Mouse (Mus musculus) natural killer cell, adult 2 months (primary cell): Measurements from ENCODE around the gene Scd3.

Source experiments
- DNase-seq, 2 experiments: peaks; one replicate each; pipeline ENCODE4 v3.0.0; 2022; ENCODE audit warnings: low spot score in 2 of 2

Gene Scd3

DNA sequence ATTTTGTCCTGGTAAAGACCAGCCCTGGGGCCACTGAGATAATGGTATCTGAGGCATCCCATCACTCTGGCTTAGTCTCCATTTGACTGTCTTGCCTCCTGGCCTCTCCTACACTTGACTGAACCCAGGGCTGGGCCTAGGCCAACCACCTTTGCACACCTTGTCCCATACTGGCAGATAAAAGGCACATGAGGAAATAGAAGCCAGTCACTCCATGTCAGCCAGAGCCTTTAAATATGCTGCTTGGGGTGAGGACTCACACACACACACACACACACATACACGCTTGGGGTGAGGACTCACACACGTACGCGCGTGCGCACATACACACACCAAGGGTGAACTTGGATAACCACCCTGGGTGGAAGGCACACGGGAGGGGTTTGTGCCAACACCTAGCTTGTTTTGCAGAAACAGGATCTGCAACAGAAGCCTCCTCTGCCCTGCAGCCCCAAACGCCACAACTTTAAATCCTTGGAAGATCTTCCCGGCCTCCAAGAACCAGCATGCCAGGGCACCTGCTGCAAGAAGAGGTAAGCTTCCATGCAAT lies at the start of gene Scd3:
Gene Scd3 (plus strand): TSS at position 255 of the 550 bp plus-strand sequence.
- DNase-seq: no peak

DNA sequence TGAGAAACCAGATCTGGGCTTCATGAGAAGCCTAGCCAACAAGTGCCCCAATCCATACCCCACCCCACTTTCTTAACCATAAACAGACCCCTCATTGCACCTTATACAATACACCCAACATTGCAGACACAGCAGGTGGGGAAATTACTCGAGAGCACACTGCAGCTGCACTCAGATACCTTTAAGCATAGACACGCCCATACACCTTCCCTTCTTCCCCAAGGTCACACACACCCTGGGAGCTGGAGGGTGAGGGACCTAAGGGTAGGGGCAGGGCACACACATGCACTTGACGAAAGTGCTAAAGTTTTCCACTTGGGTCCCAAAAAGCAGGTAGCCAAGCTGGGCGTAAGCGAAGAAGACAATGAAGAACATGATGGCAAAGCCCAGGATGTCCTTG lies 49.3 kb upstream of the Scd3 start:
- no peak for DNase-seq

DNA sequence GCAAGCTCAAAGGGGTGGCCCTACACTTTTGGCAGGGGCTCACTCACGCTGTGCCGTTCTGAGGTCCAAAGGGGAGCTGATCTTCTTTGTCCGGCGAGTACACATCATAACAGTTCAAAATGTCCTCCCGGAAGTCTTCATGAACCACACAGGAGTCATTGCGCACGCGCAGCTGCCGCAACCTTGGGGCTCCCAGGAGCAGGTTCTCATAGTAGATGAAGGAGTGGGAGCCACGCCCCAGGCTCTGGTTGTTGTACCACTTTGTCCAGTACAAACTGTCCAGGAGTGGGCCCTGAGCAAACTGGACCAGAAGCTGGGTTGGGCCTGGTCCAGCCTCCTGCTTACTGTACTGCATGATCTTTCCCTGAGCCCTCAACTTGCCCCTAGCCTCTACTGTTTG lies 46.1 kb upstream of the Scd3 start:
- DNase-seq: no peak

DNA sequence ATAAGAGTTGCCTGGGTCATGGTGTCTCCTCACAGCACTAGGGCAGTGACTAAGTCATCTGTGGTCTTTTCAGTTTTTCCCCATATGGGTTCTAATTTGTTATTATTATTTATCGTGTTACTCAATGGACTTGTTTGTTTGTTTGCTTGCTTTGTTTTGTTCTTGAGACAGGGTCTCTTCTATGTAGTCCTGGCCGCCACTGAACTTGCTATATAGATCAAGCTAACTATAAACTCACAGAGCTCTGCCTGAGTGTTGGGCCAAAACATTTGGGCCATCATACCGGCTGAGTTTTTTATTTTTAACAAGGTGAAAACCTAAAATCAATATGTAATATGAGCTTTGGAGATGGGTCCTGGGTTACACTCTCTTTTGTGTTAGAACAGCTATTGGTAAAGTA lies 43.7 kb upstream of the Scd3 start:
- no peak for DNase-seq

DNA sequence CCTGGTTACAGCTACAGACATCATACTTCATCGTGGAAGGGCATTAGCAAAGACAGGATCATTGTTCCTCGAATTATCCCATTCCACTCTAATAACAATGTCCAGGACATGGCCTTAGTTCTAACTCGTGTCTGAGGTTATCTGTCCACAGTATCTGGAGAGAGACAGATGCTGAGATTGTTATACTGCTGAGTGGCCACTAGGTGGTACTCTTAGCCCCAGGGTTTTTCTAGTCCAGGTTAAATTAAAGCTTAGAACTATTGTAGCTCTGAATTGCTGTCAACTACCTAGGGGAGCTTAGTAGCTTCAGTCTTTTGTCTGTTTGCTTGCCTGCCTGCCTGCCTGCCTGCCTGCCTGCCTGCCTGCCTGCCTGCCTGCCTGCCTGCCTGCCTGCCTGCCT lies 41.6 kb upstream of the Scd3 start:
- DNase-seq: no peak

DNA sequence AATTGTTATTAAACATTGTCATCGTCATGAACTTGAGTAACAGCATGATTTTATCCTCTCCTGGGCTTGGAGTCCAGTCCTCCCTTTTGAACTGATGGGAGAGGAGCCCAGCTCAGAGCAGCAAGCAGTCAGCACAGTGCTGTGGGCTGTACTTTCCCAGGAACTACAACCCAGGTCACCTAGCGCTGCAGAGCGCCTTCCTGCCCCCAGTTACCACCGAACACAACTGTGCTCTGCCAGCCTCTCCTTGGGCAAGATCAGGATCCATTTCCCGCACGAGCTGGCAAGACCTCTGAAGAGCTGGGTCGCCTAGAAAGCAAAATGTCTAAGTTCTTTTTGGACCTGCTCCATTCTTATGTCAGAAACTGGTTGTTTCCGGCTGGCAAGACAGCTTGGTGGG lies 28.2 kb upstream of the Scd3 start:
- no peak for DNase-seq

DNA sequence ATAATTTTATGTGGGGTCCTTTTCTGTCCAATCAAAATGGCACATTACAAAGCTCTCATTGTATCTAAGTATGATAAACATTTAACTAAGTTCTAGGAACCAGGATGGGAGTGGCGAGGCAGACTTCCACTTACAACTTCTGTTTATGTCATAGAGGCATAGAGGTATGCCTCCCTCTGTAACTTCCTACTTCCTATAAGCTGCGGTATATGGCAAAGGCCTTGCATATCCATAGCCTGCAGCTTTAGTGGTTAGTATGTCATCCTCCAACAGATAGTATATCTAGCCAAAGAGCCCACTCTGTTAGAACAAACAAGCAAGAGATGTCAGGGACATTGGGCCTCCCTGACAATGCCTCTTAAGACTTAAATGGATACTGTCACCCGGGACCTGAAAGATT lies 26.3 kb upstream of the Scd3 start:
- no peak for DNase-seq

DNA sequence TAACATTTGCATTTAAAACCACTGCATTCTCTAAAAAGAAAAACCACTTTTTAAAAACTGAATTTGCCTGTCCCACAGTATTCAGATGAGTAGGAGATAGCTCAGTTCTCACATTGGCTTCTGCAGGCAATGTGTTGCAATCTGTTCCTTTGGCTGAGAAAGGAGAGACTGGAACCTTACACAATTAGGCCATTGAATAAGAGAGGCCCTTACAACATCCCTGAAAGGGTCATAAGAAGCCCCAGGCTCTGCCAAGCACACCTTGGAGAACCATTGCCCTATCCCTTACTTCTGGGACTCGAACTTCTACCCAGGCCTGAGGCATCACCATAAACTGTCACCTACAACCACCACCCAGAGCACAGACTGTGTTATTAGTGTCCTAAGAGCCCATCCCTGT lies 22.6 kb upstream of the Scd3 start:
- no peak for DNase-seq

DNA sequence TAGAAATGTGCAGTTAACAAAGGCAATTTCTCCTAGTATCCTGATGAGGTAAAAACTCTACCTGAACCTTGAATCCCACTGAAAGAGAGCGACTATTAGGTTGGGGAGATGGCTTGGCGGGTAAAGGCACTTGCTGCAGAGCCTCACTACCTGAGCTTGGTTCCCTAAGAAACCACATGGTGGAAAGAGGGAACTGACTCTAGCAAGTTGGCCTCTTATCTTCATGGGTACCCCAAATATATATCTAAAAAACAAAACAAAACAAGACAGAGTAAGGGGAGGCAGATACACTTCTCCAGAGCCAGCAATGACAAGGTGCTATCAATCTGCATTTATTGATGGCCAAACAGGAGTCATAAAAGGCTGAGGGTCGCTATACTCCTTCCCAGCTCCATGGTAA lies 19.1 kb upstream of the Scd3 start:
- DNase-seq: no peak

DNA sequence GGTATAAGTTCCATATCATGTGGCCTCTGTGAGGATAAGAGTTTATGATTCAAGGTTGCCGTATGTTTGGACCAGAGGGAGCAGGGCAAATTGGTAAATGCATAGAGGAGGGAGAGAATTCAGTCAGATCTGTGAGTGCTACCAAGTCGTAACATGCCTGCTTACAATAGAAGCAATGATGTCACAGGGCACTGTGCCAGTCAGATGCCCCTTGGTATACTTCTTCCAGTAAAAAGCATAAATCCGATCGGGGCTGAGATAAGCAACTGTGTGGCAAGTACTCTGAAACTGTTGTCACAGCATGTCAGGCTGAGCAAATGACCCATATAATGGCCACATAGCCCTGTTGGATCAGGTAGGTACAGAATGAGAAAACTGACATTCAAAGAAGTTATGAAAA lies 14.0 kb upstream of the Scd3 start:
- DNase-seq: no peak

DNA sequence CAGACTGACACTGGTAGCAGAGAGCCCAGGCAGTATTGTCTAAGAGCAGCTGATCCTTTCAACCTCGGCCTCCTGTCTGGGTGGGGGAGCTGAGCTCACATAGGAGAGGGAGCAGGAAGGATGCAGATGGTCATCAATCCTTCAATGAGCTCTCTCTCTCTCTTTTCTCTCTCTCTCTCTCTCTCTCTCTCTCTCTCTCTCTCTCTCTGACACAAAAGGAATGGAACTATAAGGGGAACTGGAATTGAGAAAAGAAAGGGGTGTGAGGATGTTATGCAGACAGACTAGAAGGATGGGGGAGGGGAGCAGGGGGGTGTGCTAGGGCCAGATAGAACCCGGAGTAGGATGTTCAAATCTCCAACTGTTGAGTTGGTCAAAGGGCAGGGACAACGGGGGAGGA lies 10.7 kb upstream of the Scd3 start, which contains the start of gene Pkd2l1:
Gene Pkd2l1 (minus strand): TSS at position 101 of the 400 bp plus-strand sequence.
- no peak for DNase-seq

DNA sequence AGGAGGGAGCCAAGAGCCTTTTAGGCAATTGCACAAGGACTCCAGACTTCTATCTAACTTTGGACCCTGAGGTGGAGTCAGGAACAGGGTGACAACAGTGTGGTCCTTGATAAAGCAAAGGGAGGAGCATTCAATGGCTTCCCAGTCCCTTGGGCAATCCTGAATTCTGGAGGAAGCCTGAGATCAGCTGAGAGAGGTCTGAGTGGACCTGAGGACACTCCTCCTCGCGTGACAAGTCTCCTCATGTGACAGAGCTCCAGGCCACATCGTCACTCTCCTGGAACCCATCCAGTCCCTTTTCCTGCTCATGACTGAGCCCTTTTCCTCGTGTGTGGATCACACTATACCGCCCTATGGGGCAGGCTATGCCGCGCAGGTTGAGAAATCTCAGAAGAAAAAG lies 9.2 kb upstream of the Scd3 start:
- DNase-seq: no peak

DNA sequence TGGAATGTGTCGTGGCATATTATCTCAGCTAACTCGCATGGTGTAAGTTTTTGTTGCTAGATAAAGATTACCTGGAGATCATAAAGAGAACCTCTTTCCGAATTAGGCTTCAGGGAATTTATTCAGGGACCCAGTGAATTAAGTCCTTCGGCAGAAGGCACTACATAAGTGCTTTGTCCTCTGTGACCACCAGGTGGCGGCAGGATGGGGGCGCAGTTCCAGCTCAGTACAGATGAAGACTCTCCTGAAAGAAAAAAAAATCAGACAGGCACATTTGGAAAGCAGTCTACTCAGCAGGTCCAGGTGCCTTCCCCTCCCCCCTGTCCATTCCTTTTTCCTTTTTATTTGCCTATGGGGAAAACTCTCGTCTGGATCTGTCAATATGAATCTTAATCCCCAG lies 7.9 kb upstream of the Scd3 start:
- DNase-seq: peak; percentile 34 to 64

DNA sequence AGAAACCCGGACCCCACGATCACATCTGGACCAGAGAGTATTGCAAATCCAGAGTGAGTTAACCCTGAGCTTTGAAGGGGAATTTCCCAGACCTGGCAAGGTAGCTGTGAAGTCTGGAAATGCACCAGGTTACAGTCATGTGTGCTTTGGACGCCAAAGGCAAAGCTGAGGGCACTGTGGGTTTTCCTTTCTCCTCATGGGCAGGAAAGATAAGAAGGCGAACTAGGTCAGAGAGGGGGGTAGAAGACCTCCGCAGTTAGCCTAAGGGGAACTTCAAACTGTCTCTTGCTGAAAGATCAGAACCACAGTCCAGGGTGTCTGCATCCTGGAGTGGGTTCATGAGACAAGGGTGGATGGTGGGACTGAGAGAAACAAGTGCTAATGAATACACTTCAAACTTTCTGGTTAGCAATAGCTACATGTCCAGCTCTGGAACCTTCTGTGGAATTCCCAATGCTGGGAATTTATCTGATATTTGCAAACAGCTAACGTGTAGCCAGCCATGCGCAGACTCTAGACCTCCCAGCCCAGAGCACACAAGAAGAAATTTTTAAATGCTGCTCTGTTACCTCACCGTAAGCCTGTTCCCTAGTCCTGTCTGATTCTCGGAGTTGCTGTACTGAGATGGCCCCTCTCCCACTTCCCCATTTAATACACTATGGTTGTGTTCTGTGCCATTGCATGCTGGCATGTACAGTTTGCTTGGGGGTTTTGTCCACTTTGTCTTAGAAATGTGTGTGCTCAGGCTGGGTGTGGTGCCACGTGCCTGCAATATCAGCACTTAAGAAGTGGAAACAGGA lies 5.8 kb upstream of the Scd3 start:
- DNase-seq: no peak

DNA sequence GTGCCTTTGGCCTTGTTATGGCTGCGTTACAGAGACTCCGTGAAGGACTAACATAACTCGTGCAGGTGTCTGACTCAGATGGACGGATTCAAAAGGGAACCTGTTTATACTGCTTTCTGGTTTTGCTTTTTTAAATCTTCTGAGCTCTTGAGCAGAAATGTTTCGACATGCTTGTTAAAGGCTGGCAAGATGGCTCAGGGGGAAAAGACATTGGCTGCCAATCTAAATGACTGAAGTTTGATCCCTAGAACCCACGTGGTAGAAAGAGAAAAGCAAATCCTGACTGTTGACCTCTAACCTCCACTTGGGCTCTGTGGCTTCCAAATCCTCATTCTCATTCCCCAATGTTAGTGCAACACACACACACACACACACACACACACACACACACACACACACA lies 4.6 kb upstream of the Scd3 start:
- DNase-seq: no peak

DNA sequence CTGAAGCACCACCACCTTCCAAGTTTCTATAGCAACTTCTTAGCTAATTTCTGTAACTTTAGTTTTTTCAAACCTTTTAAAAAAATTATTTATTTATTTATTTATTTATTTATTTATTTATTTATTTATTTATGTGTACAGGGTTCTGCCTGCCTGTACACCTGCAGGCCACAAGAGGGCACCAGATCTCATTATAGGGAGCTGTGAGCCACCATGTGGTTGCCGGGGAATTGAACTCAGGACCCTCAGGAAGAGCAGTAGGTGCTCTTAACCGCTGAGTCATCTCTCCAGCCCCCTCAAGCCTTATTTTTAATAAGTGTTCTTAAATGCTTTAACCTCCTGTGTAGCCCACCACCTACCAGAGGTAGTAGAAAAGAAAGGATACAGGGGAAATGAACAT lies 4.1 kb upstream of the Scd3 start:
- peak in 1 of 2 experiments; percentile 35 for DNase-seq

DNA sequence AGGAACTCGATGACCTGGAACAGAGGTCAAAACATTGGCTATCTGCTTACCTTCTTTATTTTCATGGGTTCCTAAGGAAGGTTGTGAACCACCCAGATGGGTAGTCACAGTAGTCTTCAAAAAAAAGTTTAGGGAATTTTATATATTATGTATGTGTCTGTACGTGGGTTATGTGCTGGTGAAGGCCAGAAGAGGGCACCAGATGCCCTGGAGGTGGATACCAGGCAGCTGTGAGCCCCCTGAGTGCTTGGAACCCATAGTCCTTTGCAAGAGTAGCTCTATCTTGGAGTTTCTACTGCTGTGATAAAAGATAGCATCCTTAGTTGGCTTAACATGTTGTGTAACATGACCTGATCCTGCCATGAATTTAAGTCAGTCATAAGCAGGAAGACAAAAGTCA lies 4.0 kb downstream of the Scd3 start:
- no peak for DNase-seq

DNA sequence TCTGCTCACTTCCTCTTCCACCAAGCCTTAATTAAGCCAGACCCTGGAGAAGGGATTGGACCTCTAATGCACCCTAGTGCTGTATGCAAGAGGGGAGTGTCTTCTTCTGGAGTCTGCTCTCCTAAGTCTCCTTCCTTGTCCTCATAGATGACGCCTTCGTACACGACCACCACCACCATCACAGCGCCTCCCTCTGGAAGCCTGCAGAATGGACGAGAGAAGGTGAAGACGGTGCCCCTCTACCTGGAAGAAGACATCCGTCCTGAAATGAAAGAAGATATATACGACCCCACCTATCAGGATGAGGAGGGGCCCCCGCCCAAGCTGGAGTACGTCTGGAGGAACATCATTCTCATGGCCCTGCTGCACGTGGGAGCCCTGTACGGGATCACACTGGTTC lies 12.2 kb downstream of the Scd3 start:
- DNase-seq: no peak

DNA sequence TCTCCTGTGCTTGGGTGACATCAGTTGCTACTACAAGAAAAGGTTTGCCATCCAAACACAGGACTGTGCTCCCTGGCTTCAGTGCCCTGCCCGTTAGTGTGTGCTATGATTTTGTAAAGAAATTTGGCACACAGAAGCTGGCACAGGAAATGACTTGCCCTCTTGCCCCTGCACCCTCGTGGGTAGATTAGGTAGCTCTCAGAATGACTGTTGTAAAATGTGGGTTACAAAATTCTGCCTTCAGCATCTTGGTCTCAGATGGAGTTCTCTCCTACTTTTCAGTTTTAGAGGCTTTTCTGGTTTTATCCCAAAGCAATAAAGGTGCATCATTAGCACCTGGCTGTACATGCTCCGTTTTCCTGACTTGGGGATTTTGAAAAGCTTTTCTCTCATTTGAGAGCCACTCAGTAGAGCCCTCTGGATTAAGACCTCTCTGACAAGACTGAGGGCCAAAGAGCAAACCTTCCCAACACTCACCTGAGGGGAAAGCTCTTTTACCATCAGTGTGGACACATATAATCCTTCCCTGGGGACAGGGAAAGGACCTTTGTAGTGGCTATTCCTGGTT lies 15.0 kb downstream of the Scd3 start:
- DNase-seq: no peak

DNA sequence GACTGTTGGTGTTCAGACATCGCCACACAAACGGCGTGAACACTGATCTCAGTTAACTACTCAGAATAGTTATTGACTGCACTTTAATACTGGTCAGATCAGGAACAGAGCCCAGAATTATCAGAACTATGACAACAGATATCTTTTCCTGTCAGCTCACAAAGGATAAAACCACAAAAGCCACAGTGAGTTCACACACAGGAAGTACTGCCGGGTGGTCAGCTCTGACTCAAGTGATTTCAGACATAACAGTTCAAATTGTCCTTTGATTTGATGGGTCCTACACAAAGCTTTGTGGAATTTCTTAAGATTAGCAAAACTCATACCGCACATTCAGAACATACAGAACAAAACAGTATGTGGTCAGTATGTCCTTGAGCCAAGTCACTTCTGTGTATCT lies 22.7 kb downstream of the Scd3 start:
- peak; percentile 14 to 48 for DNase-seq

DNA sequence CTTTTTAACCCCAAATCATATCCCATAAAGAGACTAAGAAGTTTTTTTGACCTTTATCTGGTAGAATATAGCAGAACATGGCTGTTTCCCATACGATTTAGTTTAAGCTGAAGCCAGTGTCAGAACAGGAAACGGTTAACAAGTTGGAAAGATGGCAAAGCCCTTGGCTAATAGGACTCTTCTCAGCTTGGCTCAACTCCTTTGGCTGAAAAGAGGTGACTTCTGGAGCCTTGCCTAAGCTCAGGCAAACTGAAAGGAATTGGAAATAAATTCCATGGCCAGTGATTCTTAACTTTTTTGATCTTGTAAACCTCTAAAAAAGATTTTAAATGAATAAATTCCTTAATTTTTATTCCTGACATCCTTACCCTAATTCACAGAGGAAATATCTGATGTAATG lies 26.7 kb downstream of the Scd3 start:
- DNase-seq: no peak

DNA sequence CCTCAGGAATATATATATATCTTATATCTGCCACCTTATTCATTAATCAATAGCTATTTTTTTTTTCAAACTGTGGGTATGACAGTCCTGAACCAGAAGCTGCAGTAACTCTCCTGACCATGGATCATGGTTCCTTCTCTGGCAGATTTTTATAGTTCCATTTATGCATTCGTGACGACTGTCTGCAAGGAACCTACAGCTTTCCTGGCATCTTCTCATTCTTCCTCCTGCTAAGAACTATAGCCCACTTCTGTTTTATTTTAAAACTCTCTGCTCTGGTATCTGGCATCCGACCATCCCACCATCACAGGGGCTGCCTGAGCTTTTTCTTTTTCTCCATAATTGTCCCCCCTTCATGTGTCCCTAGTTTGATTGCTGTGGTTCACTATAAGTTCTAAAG lies 27.1 kb downstream of the Scd3 start:
- no peak for DNase-seq

DNA sequence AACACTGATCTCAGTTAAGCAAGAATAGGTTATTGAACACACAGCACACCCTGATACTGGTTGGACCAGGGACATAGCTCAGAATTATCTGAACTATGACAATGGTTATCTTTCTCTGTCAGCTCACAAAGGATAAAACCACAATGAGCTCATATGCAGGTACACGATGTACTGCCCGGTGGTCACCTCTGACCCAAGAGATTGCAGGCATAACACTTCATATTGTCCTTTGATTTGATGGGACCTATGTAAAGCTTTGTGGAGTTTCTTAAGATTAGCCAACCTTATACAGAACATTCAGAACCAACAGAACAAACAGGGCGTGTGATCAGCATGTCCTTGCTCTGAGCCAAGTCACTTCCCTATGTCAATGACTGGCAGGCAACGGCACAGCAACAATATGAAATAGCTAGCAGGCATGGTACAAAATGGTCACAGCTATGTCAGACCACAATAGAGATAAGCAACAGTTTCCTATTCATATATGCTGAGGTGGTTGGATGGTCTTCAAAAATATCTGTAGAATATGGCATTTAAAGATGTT lies 28.6 kb downstream of the Scd3 start:
- DNase-seq: no peak
